Mouse (Mus musculus) common myeloid progenitor, adult 5-6 weeks (primary cell): ENCODE measurements around the gene Anln. TPM values are rescaled to one million over a fixed set of nuclear protein-coding genes. Genes with fewer than 3 reads are reported as not detected.
A peak's percentile ranks its signal among the peaks of the same experiment; 100 is the strongest.
"Not testable (repeated sequence)": the region's sequence is repeated elsewhere in the genome, so short reads cannot be mapped to it uniquely, and the experiment has no call there.

ENCODE experiments used
- ATAC-seq: replicated peaks from 2 replicates; pipeline ENCODE4 v1.8.0; 2016; ENCODE audit warnings: low read depth, mild to moderate bottlenecking, moderate TSS enrichment, inconsistent platforms; ENCODE audit not compliant: poor library complexity, severe bottlenecking
- total RNA-seq: library from RNA; stranded (forward); fragments of 200-1000, 187-1606 nt; gene quantifications from 2 replicates; pipeline ENCODE4 v1.2.3, GENCODE M21; 2017

Gene Anln
- total RNA-seq, 1 experiment from 2014 or later = 53.5 TPM

GRCm38 (mm10) chr9:22327099-22327474 lies 61.9 kb downstream of the Anln start:
- no peak for ATAC-seq

- ATAC-seq = no peak
Observed at GRCm38 (mm10) chr9:22324579-22324978, 64.4 kb downstream of the Anln start.

GRCm38 (mm10) chr9:22322381-22323211 lies 66.4 kb downstream of the Anln start:
- ATAC-seq = no peak

- ATAC-seq = no peak
Observed at GRCm38 (mm10) chr9:22319109-22319508, 69.9 kb downstream of the Anln start.

GRCm38 (mm10) chr9:22316047-22316446 lies 72.9 kb downstream of the Anln start:
- not testable (repeated sequence) for ATAC-seq

- no peak for ATAC-seq
Observed at GRCm38 (mm10) chr9:22314066-22314465, 74.9 kb downstream of the Anln start.

- ATAC-seq = peak; percentile 56
Observed at GRCm38 (mm10) chr9:22313218-22313617, 75.8 kb downstream of the Anln start.

GRCm38 (mm10) chr9:22309651-22310050 lies 79.3 kb downstream of the Anln start:
- no peak for ATAC-seq

- ATAC-seq = not testable (repeated sequence)
Observed at GRCm38 (mm10) chr9:22307920-22308262, 81.1 kb downstream of the Anln start.

GRCm38 (mm10) chr9:22307156-22307919 lies 81.7 kb downstream of the Anln start, which contains the start of gene Zfp810:
Gene Zfp810 (minus strand): TSS chr9:22307648.
- ATAC-seq = peak; percentile 99

GRCm38 (mm10) chr9:22306726-22307125 lies 82.3 kb downstream of the Anln start:
- ATAC-seq = no peak

- no peak for ATAC-seq
Observed at GRCm38 (mm10) chr9:22302199-22302598, 86.8 kb downstream of the Anln start.

Other genes starting within 250 kb of the Anln start
- gene Pigyl, start 232.3 kb downstream of the Anln start, total RNA-seq = 16.3 and 34.4 TPM in 2 replicates
- gene Zfp872, start 201.1 kb downstream of the Anln start, total RNA-seq = not detected in 2 replicates
- gene Zfp809, start 163.5 kb downstream of the Anln start, total RNA-seq = 38.4 and 41.9 TPM in 2 replicates
- gene Zfp599, start 129.3 kb downstream of the Anln start, total RNA-seq = 10.6 and 14.0 TPM in 2 replicates
- gene Zfp810, start 81.5 kb downstream of the Anln start, total RNA-seq = 13.1 and 20.7 TPM in 2 replicates
- 5.2 and 11.0 TPM in 2 replicates for gene 9530077C05Rik, start 22.3 kb upstream of the Anln start, total RNA-seq
- gene Gm17545, start 65.1 kb upstream of the Anln start, total RNA-seq = not detected in 2 replicates
- 182 and 193 TPM in 2 replicates for gene Rp9, start 80.6 kb upstream of the Anln start, total RNA-seq
- 16.9 and 20.0 TPM in 2 replicates for gene Bbs9, start 86.5 kb upstream of the Anln start, total RNA-seq